Mouse (Mus musculus) right cerebral cortex, postnatal 4 days (tissue): ENCODE measurements around the gene Fam168a.
A peak's percentile ranks its signal among the peaks of the same experiment; 100 is the strongest.

ENCODE experiments used
- DNase-seq: peaks from one replicate; pipeline ENCODE4 v3.0.0-alpha.2; 2022

The Fam168a gene

DNA sequence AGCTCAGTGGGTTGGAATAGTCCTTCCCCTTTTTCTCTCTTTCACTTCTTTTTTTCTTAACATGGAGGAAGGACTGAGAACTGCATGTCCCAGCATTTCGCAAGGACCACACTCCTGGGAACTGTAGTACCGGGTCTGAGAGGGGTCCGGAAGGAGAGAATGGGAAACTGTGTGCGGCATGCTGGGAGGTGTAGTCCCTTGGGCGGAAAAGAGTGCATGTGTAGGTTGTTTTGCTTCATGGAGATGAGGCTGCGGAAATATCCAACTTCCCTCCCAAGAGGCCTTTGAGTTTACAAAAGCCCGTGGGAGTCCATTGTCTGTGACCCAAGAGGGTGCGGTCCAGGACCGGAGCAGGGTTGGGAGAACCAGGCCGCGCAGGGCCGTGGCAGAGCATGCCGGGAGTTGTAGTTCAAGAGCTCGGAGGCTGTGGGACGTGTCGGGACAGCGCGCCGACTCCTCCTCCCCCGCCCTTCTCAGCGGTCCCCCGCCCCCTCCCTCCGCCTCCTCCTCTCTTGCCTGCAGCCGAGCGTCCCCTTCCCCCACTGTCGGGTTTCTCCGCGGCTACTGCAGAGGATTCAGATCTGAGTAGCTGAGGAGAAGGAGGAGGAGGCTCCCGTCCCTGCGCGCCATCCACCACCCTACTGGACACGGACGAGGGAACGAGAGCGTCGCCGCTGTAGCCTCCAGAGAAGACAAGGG, at the start of gene Fam168a:
Gene Fam168a (plus strand): TSS at position 493 of the 699 bp plus-strand sequence.
- DNase-seq, result peak; percentile 96

DNA sequence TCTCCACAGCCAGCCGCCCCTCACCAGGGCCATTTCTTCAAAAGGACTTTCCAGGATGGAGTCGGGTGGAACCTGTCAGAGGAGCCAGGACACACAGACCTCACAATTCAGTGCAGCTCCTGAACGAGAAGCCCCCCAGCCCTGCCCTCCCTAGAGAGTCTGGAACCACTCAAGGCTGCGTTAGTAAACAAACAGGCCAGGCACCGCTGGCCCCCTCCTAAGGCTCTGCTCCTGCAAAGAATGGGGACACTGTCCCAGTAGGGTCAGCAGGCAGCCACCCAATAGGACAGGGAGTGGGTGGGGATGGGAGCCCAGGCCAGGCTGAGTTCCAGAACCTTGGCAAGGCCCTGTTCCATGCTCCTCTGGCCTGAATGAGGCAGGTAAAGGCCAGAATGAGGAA, 49.7 kb upstream of the Fam168a start:
- no peak for DNase-seq

GRCm38 (mm10) chr7:100658093-100658578, 48.3 kb upstream of the Fam168a start:
- DNase-seq, result peak; percentile 35

DNA sequence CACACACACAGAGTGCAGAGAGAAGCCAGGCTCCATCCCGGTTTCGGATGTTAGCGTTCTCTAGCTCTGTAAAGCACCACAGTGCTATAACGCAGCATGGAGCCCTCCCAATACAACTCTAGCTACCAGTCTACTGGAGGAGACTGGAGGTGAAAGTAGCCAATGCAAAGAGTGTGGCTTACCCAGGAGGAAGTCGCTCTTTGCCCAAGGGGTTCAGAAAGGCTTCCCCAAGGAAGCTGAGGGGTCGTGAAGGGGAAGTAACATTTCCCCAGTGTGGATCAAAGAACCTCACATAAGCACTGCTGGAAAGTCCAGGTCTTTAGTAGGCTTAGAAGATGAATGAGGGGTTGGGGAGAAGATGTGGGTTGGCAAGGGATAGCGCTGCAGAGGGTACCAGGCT, 45.2 kb upstream of the Fam168a start:
- no peak for DNase-seq

DNA sequence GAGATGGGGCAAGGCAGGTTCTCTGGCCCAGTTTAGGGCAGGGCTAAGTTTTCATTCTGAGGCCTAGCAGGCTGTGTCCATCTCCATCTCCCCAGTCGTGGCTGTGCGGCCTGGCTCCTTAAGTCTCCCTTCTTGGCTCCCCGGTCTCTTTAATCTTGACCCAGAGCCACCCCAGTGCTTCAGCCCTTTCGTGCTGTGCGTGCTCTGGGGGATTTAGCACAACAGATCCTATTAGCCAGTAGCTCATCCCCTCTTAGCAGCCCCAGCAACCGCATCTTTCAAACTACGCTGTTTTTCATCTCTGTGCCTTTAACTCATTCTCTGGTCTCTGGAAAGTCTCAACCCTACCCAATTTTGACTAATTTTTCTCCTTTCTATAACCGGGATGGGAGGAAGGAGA, 44.2 kb upstream of the Fam168a start, which contains the start of gene Plekhb1:
Gene Plekhb1 (minus strand): TSS at position 184 of the 400 bp plus-strand sequence.
- no peak for DNase-seq

GRCm38 (mm10) chr7:100663190-100663589, 43.2 kb upstream of the Fam168a start:
- peak; percentile 88 for DNase-seq

DNA sequence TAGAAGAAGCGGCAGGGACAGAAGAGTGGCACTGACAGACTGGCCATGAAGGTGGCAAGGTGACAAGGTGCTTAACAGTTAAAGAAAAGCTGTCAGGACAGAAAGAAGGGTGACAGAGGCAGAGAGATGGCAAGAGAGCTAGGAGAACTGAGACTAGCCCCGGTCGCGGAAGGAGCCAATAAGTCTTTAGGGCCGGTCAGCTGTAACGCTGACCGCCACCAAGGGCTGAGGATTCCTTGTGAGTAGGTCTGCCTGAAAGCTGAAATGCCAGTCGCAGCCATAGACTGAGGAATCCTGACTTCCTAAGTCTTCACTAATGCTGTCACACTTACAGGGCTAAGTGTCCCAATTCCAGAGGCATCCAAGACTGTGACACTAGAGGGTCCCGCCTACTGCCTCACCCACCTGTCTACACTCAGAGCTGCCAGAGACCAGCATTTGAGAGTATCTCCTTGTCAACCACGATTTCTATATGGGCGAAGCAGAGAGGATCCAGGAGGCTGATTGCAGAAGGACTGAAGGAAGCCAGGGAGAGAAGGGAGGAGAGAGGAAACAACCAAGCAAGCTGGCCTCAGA, 42.6 kb upstream of the Fam168a start:
- DNase-seq, result no peak

DNA sequence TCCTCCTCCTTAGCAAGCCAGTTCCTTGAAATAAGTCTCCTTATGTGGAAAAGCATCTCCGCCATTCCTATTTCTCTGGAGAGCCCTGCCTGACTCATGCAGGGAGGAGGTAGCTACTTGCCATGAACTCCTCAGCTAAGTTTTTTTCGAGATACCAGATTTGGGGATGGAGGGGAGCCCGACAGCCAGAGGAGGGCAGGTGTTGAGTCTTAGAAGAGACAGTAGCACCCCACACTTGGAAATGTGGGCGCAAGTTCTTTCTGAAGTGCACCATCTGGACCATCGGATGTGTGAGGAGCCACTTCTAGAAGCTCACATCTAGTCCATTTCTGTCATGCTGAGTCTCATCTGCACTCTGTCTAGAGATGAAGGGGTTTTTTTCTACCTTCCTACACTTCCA, 35.8 kb upstream of the Fam168a start:
- no peak for DNase-seq

DNA sequence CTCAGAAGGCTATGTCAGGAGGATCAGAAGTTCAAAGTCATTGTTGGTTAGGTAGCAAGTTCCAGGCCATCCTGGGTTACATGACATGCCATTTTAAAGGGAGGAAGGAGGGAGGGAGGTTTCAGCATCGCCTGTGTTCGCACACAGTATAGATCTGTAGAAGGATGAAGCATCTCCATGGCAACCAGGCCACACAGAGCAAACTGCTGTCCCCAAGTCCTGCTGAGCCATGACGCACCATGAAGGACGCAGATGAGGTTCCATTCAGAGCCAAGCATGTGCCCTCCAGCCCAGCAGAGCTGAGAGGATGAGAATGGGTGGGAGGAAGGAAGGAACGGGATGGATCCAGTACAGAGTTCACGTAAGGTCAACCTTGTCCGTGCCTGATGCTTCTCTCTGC, 33.0 kb upstream of the Fam168a start:
- DNase-seq, result no peak

DNA sequence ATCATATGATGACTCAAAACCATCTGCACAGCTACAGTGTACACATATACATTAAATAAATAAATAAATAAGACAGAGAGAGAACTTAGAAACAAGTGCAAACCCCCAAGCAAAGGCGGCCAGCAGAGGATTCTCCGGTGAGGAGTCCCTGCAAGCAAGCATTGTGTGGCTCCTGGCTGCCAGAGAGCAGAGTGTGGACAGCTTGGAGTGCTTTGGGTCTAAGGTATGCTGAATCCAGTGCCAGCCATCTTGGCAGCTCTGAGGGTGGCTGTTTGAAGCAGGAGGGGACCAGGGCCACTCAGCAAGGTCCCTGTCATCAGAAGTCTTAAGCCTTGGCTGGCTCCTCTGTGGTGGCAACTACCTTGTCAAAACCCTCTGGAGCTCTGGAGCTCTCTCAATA, 31.5 kb upstream of the Fam168a start:
- DNase-seq, result no peak

DNA sequence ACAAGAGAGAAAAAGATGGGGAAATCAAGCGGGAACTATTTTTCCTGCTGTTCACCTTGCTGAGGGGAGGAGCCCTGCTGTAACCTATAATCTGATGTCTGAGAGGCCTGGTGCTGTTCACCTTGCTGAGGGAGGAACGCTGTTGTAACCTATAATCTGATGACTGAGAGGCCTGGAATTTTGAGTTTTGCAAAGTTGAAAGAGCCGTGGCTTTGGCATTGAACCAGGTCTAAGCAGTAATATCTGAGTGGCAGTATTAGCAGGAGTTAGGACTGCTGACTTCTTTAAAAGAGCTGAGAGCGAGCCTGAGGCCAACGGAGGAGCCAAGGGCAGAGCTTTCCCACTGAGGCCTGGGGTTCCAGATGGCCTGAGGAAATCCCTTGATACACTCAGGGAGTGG, 28.4 kb upstream of the Fam168a start:
- DNase-seq, result no peak

DNA sequence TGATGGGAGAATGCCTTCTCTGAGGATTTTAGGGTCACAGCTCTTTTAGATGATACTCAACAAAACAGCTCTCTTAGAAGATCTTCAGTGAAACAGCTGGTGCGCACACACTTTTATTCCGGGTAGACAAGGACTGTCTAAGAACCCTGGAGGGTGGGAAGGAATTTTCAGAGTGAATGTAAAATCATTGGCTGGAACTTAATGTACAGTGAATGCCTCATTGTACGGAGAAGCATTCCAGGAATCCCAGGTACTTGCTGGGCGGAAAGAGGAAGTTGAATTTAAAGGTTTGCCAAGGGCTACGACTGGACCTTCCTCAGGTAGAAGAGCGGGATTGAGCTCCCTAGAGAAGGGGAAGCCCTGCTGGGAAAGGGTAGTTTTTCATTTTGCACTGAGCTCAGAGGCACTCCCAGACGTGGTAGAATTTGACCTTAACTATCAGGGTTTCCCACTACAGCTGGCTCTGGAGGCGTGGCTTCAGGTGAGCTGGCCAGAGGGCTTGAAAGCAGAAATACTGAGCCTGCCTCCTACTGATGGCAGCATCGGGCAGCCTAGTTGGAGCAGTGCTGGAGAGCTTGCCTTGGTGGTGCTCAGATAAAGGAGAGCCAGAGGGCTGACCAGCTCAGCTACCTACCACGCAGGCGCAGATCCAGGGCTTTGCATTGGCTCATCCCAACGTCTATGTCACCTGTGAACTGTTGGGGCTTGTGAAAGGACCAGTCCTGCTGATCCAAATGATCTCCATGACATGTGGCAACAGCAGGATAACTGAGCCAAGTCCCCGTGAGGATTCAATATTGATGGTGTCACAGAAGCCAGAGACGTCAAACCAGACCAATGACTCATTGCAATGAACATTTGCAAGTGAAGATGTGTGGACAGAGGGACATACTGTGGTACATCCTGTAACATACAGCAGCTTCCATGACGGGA, 27.2 kb upstream of the Fam168a start:
- DNase-seq, result no peak

GRCm38 (mm10) chr7:100681132-100681531, 25.3 kb upstream of the Fam168a start:
- DNase-seq, result no peak

DNA sequence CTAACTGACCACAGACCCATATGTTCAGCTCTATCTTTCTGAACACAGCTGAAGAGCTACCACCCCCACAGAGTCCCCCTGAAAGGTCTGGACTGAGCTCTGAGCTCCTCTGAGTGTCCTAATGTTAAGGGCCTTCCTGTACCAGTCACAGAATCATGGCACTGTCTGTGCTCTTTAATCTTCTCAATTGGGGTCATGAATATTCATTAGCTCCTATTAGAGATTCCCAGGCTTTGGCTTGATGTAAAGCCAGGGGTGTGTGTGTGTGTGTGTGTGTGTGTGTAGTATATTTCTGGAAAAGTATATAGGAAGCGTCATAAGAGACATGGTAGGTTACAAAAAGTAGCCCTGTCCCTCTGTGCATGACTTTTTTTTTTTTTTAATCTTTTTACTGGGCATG, 23.2 kb upstream of the Fam168a start:
- no peak for DNase-seq

GRCm38 (mm10) chr7:100684081-100684480, 22.4 kb upstream of the Fam168a start:
- no peak for DNase-seq

- peak; percentile 64 for DNase-seq
Measured at GRCm38 (mm10) chr7:100684538-100684937, 21.9 kb upstream of the Fam168a start.

GRCm38 (mm10) chr7:100685061-100686030, 21.1 kb upstream of the Fam168a start:
- DNase-seq, result peak; percentile 85

GRCm38 (mm10) chr7:100688471-100688870, 18.0 kb upstream of the Fam168a start:
- DNase-seq, result no peak

DNA sequence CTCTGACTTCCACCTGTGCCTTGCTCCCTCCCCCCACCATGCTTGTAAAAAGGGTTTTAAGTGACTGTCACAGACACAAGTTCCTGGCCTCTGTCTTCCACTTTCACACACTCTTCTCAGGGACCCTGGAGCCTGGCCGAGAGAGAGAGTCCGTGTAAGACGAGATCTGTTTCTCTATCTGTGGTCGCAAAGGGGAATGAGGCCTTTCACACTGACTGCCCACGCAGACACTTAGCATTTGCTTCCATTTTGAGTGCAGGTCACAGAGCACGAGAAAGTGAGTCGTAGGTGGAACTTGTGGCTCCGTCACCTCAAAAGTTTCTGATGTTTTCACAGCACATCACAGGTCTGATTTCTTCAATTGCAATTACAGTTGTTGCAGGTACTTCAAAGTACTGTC, 13.2 kb upstream of the Fam168a start:
- no peak for DNase-seq

GRCm38 (mm10) chr7:100699771-100700770, 6.4 kb upstream of the Fam168a start:
- DNase-seq, result no peak
